Mouse (Mus musculus): ENCODE results near the gene AI597479.

- TF ChIP-seq CTCF (IDR thresholded peaks at IDR 0.05; ENCODE audit: control insufficient read depth, insufficient read depth, insufficient read length): peak; percentile 41
- TF ChIP-seq MAX (IDR thresholded peaks at IDR 0.05): no peak
- TF ChIP-seq CEBPB (IDR thresholded peaks at IDR 0.05; ENCODE audit: low read depth): no peak
- TF ChIP-seq MYOD1 (IDR thresholded peaks at IDR 0.05; ENCODE audit: control insufficient read depth, insufficient read length, low read depth): no peak
Measured at GRCm38 (mm10) chr1:43110556-43110955, 12.0 kb downstream of the AI597479 start.

Data from C2C12 (cell line).